Mouse (Mus musculus): Measurements from ENCODE around the gene Zc2hc1b.

The Zc2hc1b gene

GRCm38 (mm10) chr10:13171461-13171860 lies 6.4 kb downstream of the Zc2hc1b start:
- DNase-seq (ENCODE audit: low spot score): no peak

GRCm38 (mm10) chr10:13170739-13171448 lies 6.9 kb downstream of the Zc2hc1b start:
- DNase-seq (ENCODE audit: low spot score): peak; percentile 21

- DNase-seq (ENCODE audit: low spot score): no peak
Measured at GRCm38 (mm10) chr10:13168461-13168860, 9.4 kb downstream of the Zc2hc1b start.

- DNase-seq (ENCODE audit: low spot score): no peak
Measured at GRCm38 (mm10) chr10:13162031-13162430, 15.8 kb downstream of the Zc2hc1b start.

- no peak for DNase-seq (ENCODE audit: low spot score)
Measured at GRCm38 (mm10) chr10:13160913-13161312, 16.9 kb downstream of the Zc2hc1b start.

- DNase-seq (ENCODE audit: low spot score): no peak
Measured at GRCm38 (mm10) chr10:13155377-13155776, 22.4 kb downstream of the Zc2hc1b start.

- no peak for DNase-seq (ENCODE audit: low spot score)
Measured at GRCm38 (mm10) chr10:13152811-13153364, 24.9 kb downstream of the Zc2hc1b start.

GRCm38 (mm10) chr10:13151353-13151752 lies 26.5 kb downstream of the Zc2hc1b start:
- DNase-seq (ENCODE audit: low spot score): no peak

- no peak for DNase-seq (ENCODE audit: low spot score)
Measured at GRCm38 (mm10) chr10:13150435-13150834, 27.4 kb downstream of the Zc2hc1b start.

- no peak for DNase-seq (ENCODE audit: low spot score)
Measured at GRCm38 (mm10) chr10:13140434-13140833, 37.4 kb downstream of the Zc2hc1b start.

GRCm38 (mm10) chr10:13137906-13138305 lies 39.9 kb downstream of the Zc2hc1b start:
- no peak for DNase-seq (ENCODE audit: low spot score)

- no peak for DNase-seq (ENCODE audit: low spot score)
Measured at GRCm38 (mm10) chr10:13135751-13136150, 42.1 kb downstream of the Zc2hc1b start.

GRCm38 (mm10) chr10:13135276-13135675 lies 42.5 kb downstream of the Zc2hc1b start:
- no peak for DNase-seq (ENCODE audit: low spot score)

- DNase-seq (ENCODE audit: low spot score): no peak
Measured at GRCm38 (mm10) chr10:13133850-13134249, 44.0 kb downstream of the Zc2hc1b start.

- DNase-seq (ENCODE audit: low spot score): no peak
Measured at GRCm38 (mm10) chr10:13127946-13128345, 49.9 kb downstream of the Zc2hc1b start.

GRCm38 (mm10) chr10:13127335-13127734 lies 50.5 kb downstream of the Zc2hc1b start:
- peak; percentile 7 for DNase-seq (ENCODE audit: low spot score)

GRCm38 (mm10) chr10:13125811-13126210 lies 52.0 kb downstream of the Zc2hc1b start:
- DNase-seq (ENCODE audit: low spot score): no peak

GRCm38 (mm10) chr10:13119300-13119699 lies 58.5 kb downstream of the Zc2hc1b start:
- no peak for DNase-seq (ENCODE audit: low spot score)

- no peak for DNase-seq (ENCODE audit: low spot score)
Measured at GRCm38 (mm10) chr10:13118770-13119102, 59.1 kb downstream of the Zc2hc1b start.

GRCm38 (mm10) chr10:13118024-13118769 lies 59.6 kb downstream of the Zc2hc1b start:
- no peak for DNase-seq (ENCODE audit: low spot score)

GRCm38 (mm10) chr10:13116706-13117665 lies 60.8 kb downstream of the Zc2hc1b start:
- no peak for DNase-seq (ENCODE audit: low spot score)

GRCm38 (mm10) chr10:13115030-13115429 lies 62.8 kb downstream of the Zc2hc1b start:
- no peak for DNase-seq (ENCODE audit: low spot score)
